Comparison of ENCODE assay signal across 13 mouse cellular contexts in the genomic region with DNA sequence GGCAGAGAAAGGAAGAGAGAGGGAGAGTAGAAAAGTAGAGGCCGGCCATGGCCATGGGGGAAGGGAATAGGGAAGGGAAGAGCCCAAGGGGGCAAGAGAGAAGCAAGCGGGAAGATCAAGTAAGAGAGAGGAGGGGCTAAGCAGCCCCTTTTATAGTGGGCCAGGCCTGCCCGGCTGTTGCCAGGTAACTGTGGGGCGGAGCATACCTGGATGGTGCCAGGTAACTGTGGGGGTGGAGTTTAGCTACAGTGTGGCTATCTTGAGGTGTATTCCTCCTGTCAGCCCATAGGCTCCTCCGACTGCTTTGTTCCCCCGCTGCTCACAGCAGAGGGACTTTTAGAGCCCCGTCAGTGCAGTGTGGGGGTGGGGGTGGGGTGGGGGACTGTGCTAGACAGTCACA. TPM values are rescaled to one million over a fixed set of nuclear protein-coding genes. Genes with fewer than 3 reads are reported as not detected.
DNase-seq lines count a peak whose midpoint lies in the region; ATAC-seq and TF ChIP-seq lines count a peak whose summit lies in the region.
"Had no signal": no experiment of that assay in that cellular context is flagged by ENCODE, and none has a peak within 500 bp of the region (broad histone marks: within the 10 kb centered on the region; RNA-seq: fewer than 3 reads in every experiment).

No protein-coding gene starts in this region.

- no peak overlapping the region for H3K9ac ChIP-seq in kidney, embryonic 15.5 days
- H3K9ac ChIP-seq in intestine, postnatal 0 days (ENCODE audit: low read depth, low read length), result no peak overlapping the region
- H3K9ac ChIP-seq: heart, embryonic 15.5 days; neural tube, embryonic 12.5 days had no signal

- H3K4me1 ChIP-seq in kidney, embryonic 15.5 days, result peaks cover 18% of the 10 kb centered on the region
- H3K4me1 ChIP-seq in kidney, adult 2 months (ENCODE audit: control insufficient read depth, insufficient read depth, low read length), result no peaks in the 10 kb centered on the region
- H3K4me1 ChIP-seq in intestine, postnatal 0 days (replicated peaks; ENCODE audit: control insufficient read depth, insufficient read depth, low read length), result no peaks in the 10 kb centered on the region

- WGBS in kidney, embryonic 15.5 days, result 17% methylated on average over 7 of the region's 7 CpGs
- WGBS in kidney, adult 2 months, result 51% methylated on average over 7 of the region's 7 CpGs
- 22% methylated on average over 7 of the region's 7 CpGs for whole genome bisulfite sequencing in intestine, postnatal 0 days

- TF ChIP-seq CTCF in kidney, adult 2 months (conservative IDR thresholded peaks at IDR 0.05; ENCODE audit: insufficient read depth, insufficient read length, low read depth, low read length), result no peak
- TF ChIP-seq CTCF in intestine, postnatal 0 days (IDR thresholded peaks at IDR 0.05; ENCODE audit: low read depth), result no peak

- H3K27me3 ChIP-seq in kidney, embryonic 15.5 days, result 0 out of 2 replicates have a peak, but pooled peaks cover 2% of the 10 kb centered on the region
- H3K27me3 ChIP-seq in kidney, adult 2 months (replicated peaks; ENCODE audit: control insufficient read depth, insufficient read depth, low read length), result no peaks in the 10 kb centered on the region
- no peaks in the 10 kb centered on the region for H3K27me3 ChIP-seq in intestine, postnatal 0 days (replicated peaks; ENCODE audit: control insufficient read depth, insufficient read depth, low read length)

- no peaks in the 10 kb centered on the region for H3K9me3 ChIP-seq in kidney, embryonic 15.5 days (replicated peaks)
- no peaks in the 10 kb centered on the region for H3K9me3 ChIP-seq in intestine, postnatal 0 days (ENCODE audit: control insufficient read depth)
- H3K9me3 ChIP-seq: G1E; heart, embryonic 15.5 days; neural tube, embryonic 12.5 days had no signal

- no peak overlapping the region for H3K27ac ChIP-seq in kidney, embryonic 15.5 days
- H3K27ac ChIP-seq in kidney, adult 2 months (ENCODE audit: insufficient read depth, low read depth, low read length), result no peak overlapping the region
- H3K27ac ChIP-seq in intestine, postnatal 0 days (ENCODE audit: low read depth, low read length), result no peak overlapping the region
- H3K27ac ChIP-seq: heart, embryonic 15.5 days; neural tube, embryonic 12.5 days had no signal

- peak overlapping the region; percentile 42 for H3K4me2 ChIP-seq in kidney, embryonic 15.5 days
- peak overlapping the region; percentile 56 for H3K4me2 ChIP-seq in intestine, postnatal 0 days (replicated peaks; ENCODE audit: low read depth)
- H3K4me2 ChIP-seq: heart, embryonic 15.5 days; neural tube, embryonic 12.5 days had no signal

- DNase-seq in embryo, embryonic 10 days (ENCODE audit: low spot score), result peak; percentile 38
- DNase-seq in embryo, embryonic 11 days, result no peak
- no peak for DNase-seq in kidney, adult 2 months
- DNase-seq in lung, postnatal 36 days, result peak; percentile 73
- no peak for DNase-seq in adrenal gland, adult 8-10 months
- DNase-seq in cerebellum, postnatal 25 days, result no peak
- DNase-seq: right cerebral cortex, postnatal 25 days; thymus, adult 2 months had no signal

- H3K4me3 ChIP-seq in kidney, embryonic 15.5 days (replicated peaks), result peak overlapping the region; percentile 15; the same call in 1 of the 2 replicates
- no peak overlapping the region for H3K4me3 ChIP-seq in kidney, adult 2 months (ENCODE audit: insufficient read depth, low read depth, low read length)
- 0 out of 2 replicates have a peak overlapping the region, but pooled peaks have one; percentile 3 for H3K4me3 ChIP-seq in intestine, postnatal 0 days (ENCODE audit: low read depth, low read length)
- H3K4me3 ChIP-seq: heart, embryonic 15.5 days; neural tube, embryonic 12.5 days had no signal

- ATAC-seq in kidney, embryonic 15.5 days (replicated peaks; ENCODE audit: low FRiP score), result peak; percentile 23; the same call in 1 of the 2 replicates
- ATAC-seq in intestine, postnatal 0 days, result peak; percentile 55

- TF ChIP-seq POLR2A in kidney, adult 2 months (IDR thresholded peaks at IDR 0.05; ENCODE audit: low read depth, low read length), result no peak

- no peaks in the 10 kb centered on the region for H3K36me3 ChIP-seq in kidney, embryonic 15.5 days
- no peaks in the 10 kb centered on the region for H3K36me3 ChIP-seq in kidney, adult 2 months (ENCODE audit: control insufficient read depth, insufficient read depth, low read length)
- no peaks in the 10 kb centered on the region for H3K36me3 ChIP-seq in intestine, postnatal 0 days (ENCODE audit: control insufficient read depth, insufficient read depth)
- H3K36me3 ChIP-seq: G1E; heart, embryonic 15.5 days; neural tube, embryonic 12.5 days had no signal

RNA-seq across cellular contexts. Expression of gene Fgd2, which starts 8.0 kb away (rescaled TPM):
- polyA plus RNA-seq in kidney, embryonic 15.5 days (2015; fragmentation: Nextera tagmentation; extraction: Ambion mirVana), result 12.0 and 13.0 TPM in 2 replicates
- polyA plus RNA-seq in kidney, adult 2 months (2012; rRNA removed), result 10.1 and 11.4 TPM in 2 replicates
- polyA plus RNA-seq in intestine, postnatal 0 days (2015; fragmentation: Nextera tagmentation; extraction: Ambion mirVana), result 4.9 and 6.0 TPM in 2 replicates
- total RNA-seq in adrenal gland, adult 8-10 months (2022), result 10 to 100 TPM in 1 of 4 experiments, 1 to 10 TPM in 3; 2.1 to 11.1 (median 6.9) TPM

RNA-seq across cellular contexts. Expression of gene Mtch1, which starts 21.0 kb away (rescaled TPM):
- 289 and 308 TPM in 2 replicates for polyA plus RNA-seq in kidney, embryonic 15.5 days (2015; fragmentation: Nextera tagmentation; extraction: Ambion mirVana)
- polyA plus RNA-seq in kidney, adult 2 months (2012; rRNA removed), result 375 and 393 TPM in 2 replicates
- polyA plus RNA-seq in intestine, postnatal 0 days (2015; fragmentation: Nextera tagmentation; extraction: Ambion mirVana), result 139 and 143 TPM in 2 replicates
- 100 to 1,000 TPM; 236 to 274 (median 253) TPM for total RNA-seq in adrenal gland, adult 8-10 months (2022)

RNA-seq across cellular contexts. Expression of gene Pi16, which starts 51.2 kb away (rescaled TPM):
- 3.4 and 5.8 TPM in 2 replicates for polyA plus RNA-seq in kidney, embryonic 15.5 days (2015; fragmentation: Nextera tagmentation; extraction: Ambion mirVana)
- 18.4 and 22.2 TPM in 2 replicates for polyA plus RNA-seq in kidney, adult 2 months (2012; rRNA removed)
- polyA plus RNA-seq in intestine, postnatal 0 days (2015; fragmentation: Nextera tagmentation; extraction: Ambion mirVana), result 0.73 and 0.76 TPM in 2 replicates
- total RNA-seq in adrenal gland, adult 8-10 months (2022), result 10 to 100 TPM in 3 of 4 experiments, 1 to 10 TPM in 1; 9.0 to 16.7 (median 14.0) TPM

Comparison
In these comparisons a context has a peak if more than half of its experiments do, and no peak if none do; other contexts are left out.
1. DNase-seq: peak in embryo, embryonic 10 days (single experiment) and lung, postnatal 36 days (single experiment); none in embryo, embryonic 11 days (single experiment), kidney, adult 2 months (single experiment), adrenal gland, adult 8-10 months (single experiment) and cerebellum, postnatal 25 days (0 of 2).